ENCODE assay signal across 9 mouse cellular contexts in the genomic region with DNA sequence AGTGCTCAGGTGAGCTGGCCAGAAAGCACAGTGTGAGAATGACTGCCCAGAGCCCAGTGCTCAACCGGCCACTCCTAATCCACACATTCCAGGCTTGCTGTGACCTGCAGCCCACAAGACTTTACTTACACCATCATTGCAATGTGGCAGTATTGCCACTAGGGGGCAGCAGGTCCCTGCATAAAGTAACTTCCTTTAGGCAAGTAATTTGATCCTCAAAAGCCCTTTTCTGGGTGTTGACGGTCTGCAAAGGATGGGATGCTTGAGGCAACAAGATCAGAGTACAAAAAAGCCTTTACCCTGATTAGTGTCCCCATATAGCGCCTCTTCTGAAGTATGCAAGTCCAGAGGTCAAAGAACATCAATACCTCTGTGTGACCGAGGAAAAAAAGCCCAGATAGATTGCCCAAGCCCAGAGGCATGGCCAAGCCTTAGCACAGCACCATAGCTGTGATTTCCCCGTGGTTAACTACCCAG.
DNase-seq lines count a peak whose midpoint lies in the region; ATAC-seq lines count a peak whose summit lies in the region.
"Had no signal": no experiment of that assay in that cellular context is flagged by ENCODE, and none has a peak within 500 bp of the region (broad histone marks: within the 10 kb centered on the region; RNA-seq: fewer than 3 reads in every experiment).

No protein-coding gene starts in this region.

- H3K4me3 ChIP-seq in hindbrain, embryonic 16.5 days (ENCODE audit: low read length), result no peak overlapping the region
- H3K4me3 ChIP-seq: myocyte had no signal

- H3K9me3 ChIP-seq in hindbrain, embryonic 16.5 days (ENCODE audit: control insufficient read depth, low read length), result no peaks in the 10 kb centered on the region; the same call in 1 of the 2 replicates

- 15% methylated on average over 5 of the region's 5 CpGs for WGBS in hindbrain, embryonic 16.5 days

- no peaks in the 10 kb centered on the region for H3K4me1 ChIP-seq in hindbrain, embryonic 16.5 days (ENCODE audit: control insufficient read depth, insufficient read depth, low read depth, low read length)

- DNase-seq in R1 (ENCODE audit: low read depth, low spot score), result peak; percentile 91
- DNase-seq in cerebellum, adult 9-11 months, result peak; percentile 57
- DNase-seq in frontal cortex, postnatal 10 days (ENCODE audit: low spot score in 2 of 2), result peak; percentile 48 to 78
- DNase-seq in left cerebral cortex, adult 11 months (ENCODE audit: low spot score), result peak; percentile 59
- peak; percentile 81 for DNase-seq in right cerebral cortex, postnatal 14 days
- DNase-seq in urinary bladder, postnatal 25 days (ENCODE audit: low spot score), result peak; percentile 72

- peak; percentile 53; the same call in 1 of the 2 replicates for ATAC-seq in hindbrain, embryonic 16.5 days
- ATAC-seq in megakaryocyte-erythroid progenitor cell, adult 5-6 weeks (replicated peaks; ENCODE audit: low FRiP score, low TSS enrichment, poor library complexity, severe bottlenecking), result peak; percentile 79

- H3K36me3 ChIP-seq in hindbrain, embryonic 16.5 days (ENCODE audit: control insufficient read depth, insufficient read depth, low read length), result no peaks in the 10 kb centered on the region

- H3K4me2 ChIP-seq in hindbrain, embryonic 16.5 days (ENCODE audit: low read length), result no peak overlapping the region

- H3K27ac ChIP-seq in hindbrain, embryonic 16.5 days (ENCODE audit: low read depth, low read length), result no peak overlapping the region

- no peaks in the 10 kb centered on the region for H3K27me3 ChIP-seq in hindbrain, embryonic 16.5 days (replicated peaks; ENCODE audit: control insufficient read depth, insufficient read depth, low read length)

- H3K9ac ChIP-seq in hindbrain, embryonic 16.5 days (ENCODE audit: low read depth, low read length), result no peak overlapping the region
